Mouse (Mus musculus): Measurements from ENCODE around the gene Nr6a1.

GRCm38 (mm10) chr2:38864011-38864410 is 63.5 kb downstream of the Nr6a1 start:
- TF ChIP-seq CTCF (IDR thresholded peaks at IDR 0.05; ENCODE audit: borderline replicate concordance, control insufficient read depth, extremely low read depth, insufficient read depth, low read length, poor library complexity) (no peak), POLR2A (IDR thresholded peaks at IDR 0.05; ENCODE audit: control insufficient read depth, extremely low read depth, insufficient read depth, low read length, poor library complexity) (no peak)
